Mouse (Mus musculus) stomach, postnatal 0 days (tissue): ENCODE data around the gene AF067063.
"Not testable (repeated sequence)": the region's sequence is repeated elsewhere in the genome, so short reads cannot be mapped to it uniquely, and the experiment has no call there.

Source experiments
- CTCF ChIP-seq: IDR thresholded peaks from 2 replicates; pipeline ENCODE4 v1.5.1; 2016; ENCODE audit warnings: antibody characterized with exemption, low read depth, mild to moderate bottlenecking, moderate library complexity
- EP300 ChIP-seq: optimal IDR thresholded peaks from 2 replicates; pipeline ENCODE3; 2016; ENCODE audit warnings: antibody characterized with exemption

- TF ChIP-seq CTCF, result peak; percentile 53
- TF ChIP-seq EP300, result not testable (repeated sequence)
Observed at GRCm38 (mm10) chr13:119839982-119840381, 10.0 kb upstream of the AF067063 start.
